15 mouse cellular contexts compared by ENCODE assay signal in genomic region chr4:129916159-129916558, GRCm38 (mm10). TPM values are rescaled to one million over a fixed set of nuclear protein-coding genes. Genes with fewer than 3 reads are reported as not detected.
DNase-seq lines count a peak whose midpoint lies in the region; ATAC-seq and TF ChIP-seq lines count a peak whose summit lies in the region.
"Had no signal": no experiment of that assay in that cellular context is flagged by ENCODE, and none has a peak within 500 bp of the region (broad histone marks: within the 10 kb centered on the region; RNA-seq: fewer than 3 reads in every experiment).

No protein-coding gene starts in this region.

- H3K9ac ChIP-seq in liver, adult 2 months (ENCODE audit: low read depth, low read length) = no peak overlapping the region
- no peak overlapping the region for H3K9ac ChIP-seq in heart, embryonic 13.5 days
- H3K9ac ChIP-seq in lung, embryonic 15.5 days = no peak overlapping the region
- H3K9ac ChIP-seq: limb, embryonic 15.5 days had no signal

- peak; percentile 80 for DNase-seq in liver, adult 2 months (ENCODE audit: extremely low read depth, low read depth, low spot score)
- DNase-seq in liver = no peak
- peak; percentile 79 for DNase-seq in adrenal gland, postnatal 10 days
- no peak for DNase-seq in kidney, adult 11 months
- DNase-seq in cerebellum, adult 8-10 months = no peak
- DNase-seq in retina, embryonic 14.5 days (ENCODE audit: low spot score) = no peak
- DNase-seq: cerebellum, postnatal 14 days; gastrocnemius, adult 2 months; right cerebral cortex, postnatal 25 days; thymus, adult 18-20 months had no signal

- WGBS in liver, adult 2 months = 5% methylated on average over 2 of the region's 2 CpGs
- 30% methylated on average over 2 of the region's 2 CpGs for WGBS in heart, embryonic 13.5 days
- 27% methylated on average over 2 of the region's 2 CpGs for WGBS in lung, embryonic 15.5 days

- H3K79me2 ChIP-seq in liver, adult 2 months (ENCODE audit: control insufficient read depth, insufficient read depth, low read length) = no peaks in the 10 kb centered on the region

- TF ChIP-seq CTCF in liver, adult 2 months (IDR thresholded peaks at IDR 0.05; ENCODE audit: low read depth, low read length) = no peak

- no peak for TF ChIP-seq POLR2A in liver, adult 2 months (IDR thresholded peaks at IDR 0.05; ENCODE audit: extremely low read depth, insufficient read depth, low read length)

- peak overlapping the region; percentile 77 for H3K27ac ChIP-seq in liver, adult 2 months (replicated peaks; ENCODE audit: insufficient read depth, low read depth, low read length)
- H3K27ac ChIP-seq in heart, embryonic 13.5 days (replicated peaks) = peak overlapping the region; percentile 65
- H3K27ac ChIP-seq in lung, embryonic 15.5 days = peak overlapping the region; percentile 62
- H3K27ac ChIP-seq: gastrocnemius, adult 2 months; layer of hippocampus, adult 2 months; limb, embryonic 15.5 days had no signal

- H3K4me1 ChIP-seq in liver, adult 2 months (ENCODE audit: control insufficient read depth, insufficient read depth, low read length) = peaks cover 38% of the 10 kb centered on the region
- peaks cover 53% of the 10 kb centered on the region for H3K4me1 ChIP-seq in heart, embryonic 13.5 days
- peaks cover 30% of the 10 kb centered on the region for H3K4me1 ChIP-seq in lung, embryonic 15.5 days

- no peaks in the 10 kb centered on the region for H3K9me3 ChIP-seq in heart, embryonic 13.5 days
- H3K9me3 ChIP-seq in lung, embryonic 15.5 days = no peaks in the 10 kb centered on the region
- H3K9me3 ChIP-seq: limb, embryonic 15.5 days had no signal

- no peak overlapping the region for H3K4me2 ChIP-seq in heart, embryonic 13.5 days
- H3K4me2 ChIP-seq in lung, embryonic 15.5 days = no peak overlapping the region
- H3K4me2 ChIP-seq: limb, embryonic 15.5 days had no signal

- no peak overlapping the region for H3K4me3 ChIP-seq in liver, adult 2 months (ENCODE audit: insufficient read depth, low read depth, low read length)
- H3K4me3 ChIP-seq in heart, embryonic 13.5 days = no peak overlapping the region
- no peak overlapping the region for H3K4me3 ChIP-seq in lung, embryonic 15.5 days
- H3K4me3 ChIP-seq: gastrocnemius, adult 2 months; layer of hippocampus, adult 2 months; limb, embryonic 15.5 days; myocyte had no signal

- ATAC-seq in heart, embryonic 13.5 days (ENCODE audit: extremely low read depth, insufficient number of reproducible peaks, low FRiP score, low TSS enrichment) = no peak
- no peak for ATAC-seq in lung, embryonic 15.5 days (ENCODE audit: borderline replicate concordance, extremely low read depth, low FRiP score, low TSS enrichment)

- H3K27me3 ChIP-seq in liver, adult 2 months (ENCODE audit: control insufficient read depth, insufficient read depth, low read length) = no peaks in the 10 kb centered on the region
- no peaks in the 10 kb centered on the region for H3K27me3 ChIP-seq in heart, embryonic 13.5 days (replicated peaks)
- no peaks in the 10 kb centered on the region for H3K27me3 ChIP-seq in lung, embryonic 15.5 days
- H3K27me3 ChIP-seq: limb, embryonic 15.5 days had no signal

- no peaks in the 10 kb centered on the region for H3K36me3 ChIP-seq in liver, adult 2 months (ENCODE audit: control insufficient read depth, insufficient read depth, low read length)
- H3K36me3 ChIP-seq in heart, embryonic 13.5 days = no peaks in the 10 kb centered on the region
- no peaks in the 10 kb centered on the region for H3K36me3 ChIP-seq in lung, embryonic 15.5 days
- H3K36me3 ChIP-seq: limb, embryonic 15.5 days had no signal

RNA-seq across cellular contexts. Expression of gene Spocd1, which starts 12.9 kb away (rescaled TPM):
- total RNA-seq in liver, adult 2 months (2014; rRNA removed) = not detected in 2 replicates
- not detected in 2 replicates for polyA plus RNA-seq in liver, adult 2 months (2012; rRNA removed)
- under 1 TPM; 0.15 to 0.30 TPM for total RNA-seq in adrenal gland, postnatal 10 days (2021)
- 0.19 and 0.34 TPM in 2 replicates for polyA plus RNA-seq in heart, embryonic 13.5 days (2015; fragmentation: Nextera tagmentation; extraction: Ambion mirVana)
- polyA plus RNA-seq in lung, embryonic 15.5 days (2015; fragmentation: Nextera tagmentation; extraction: Ambion mirVana) = 0.08 and 0.09 TPM in 2 replicates
- total RNA-seq: gastrocnemius, adult 2 months had no signal
- polyA plus RNA-seq: myocyte had no signal

Comparison
In these comparisons a context has a peak if more than half of its experiments do, and no peak if none do; other contexts are left out.
1. DNase-seq: peak in liver, adult 2 months (single experiment) and adrenal gland, postnatal 10 days (single experiment); none in liver (single experiment), kidney, adult 11 months (single experiment), cerebellum, adult 8-10 months (single experiment) and retina, embryonic 14.5 days (single experiment).
2. Peak in every context shown above with its lines, with median percentiles within 50 percentile points of each other: H3K27ac ChIP-seq.